Mouse (Mus musculus): ENCODE data around the gene Gm20388. TPM values are rescaled to one million over a fixed set of nuclear protein-coding genes. Genes with fewer than 3 reads are reported as not detected.

Gm20388 gene
- polyA plus RNA-seq, 1 experiment, result 28.1 TPM

GRCm38 (mm10) chr8:123840578-123841345 lies 3930.1 kb downstream of the Gm20388 start:
- no peaks in the 10 kb centered on the region for H3K27me3 ChIP-seq (ENCODE audit: control insufficient read depth, insufficient read depth, low read length, poor library complexity, severe bottlenecking)
- H3K36me3 ChIP-seq (ENCODE audit: control insufficient read depth, insufficient read depth, low read length, poor library complexity, severe bottlenecking), result 0 out of 2 replicates have a peak, but pooled peaks cover 2% of the 10 kb centered on the region
- peaks cover 1% of the 10 kb centered on the region for H3K4me1 ChIP-seq (ENCODE audit: control insufficient read depth, insufficient read depth, low read length)
- no peak for TF ChIP-seq EP300 (IDR thresholded peaks at IDR 0.05; ENCODE audit: insufficient read depth, low read depth, low read length)
- TF ChIP-seq CTCF (IDR thresholded peaks at IDR 0.05; ENCODE audit: low read depth, low read length), result no peak
- no peak for TF ChIP-seq POLR2A (IDR thresholded peaks at IDR 0.05; ENCODE audit: insufficient read depth, low read length)
- H3K9ac ChIP-seq (ENCODE audit: low read depth, poor library complexity, severe bottlenecking), result no peak overlapping the region
- H3K9me3 ChIP-seq (replicated peaks; ENCODE audit: control insufficient read depth, insufficient read depth, low read length, poor library complexity, severe bottlenecking), result no peaks in the 10 kb centered on the region
- no peak overlapping the region for H3K4me3 ChIP-seq (ENCODE audit: low read depth, low read length)
- no peak overlapping the region for H3K27ac ChIP-seq (ENCODE audit: insufficient read depth, low read length)

GRCm38 (mm10) chr8:123842086-123842485 lies 3931.4 kb downstream of the Gm20388 start:
- Histone ChIP-seq H3K9ac (ENCODE audit: low read depth, poor library complexity, severe bottlenecking) (no peak overlapping the region), H3K9me3 (replicated peaks; ENCODE audit: control insufficient read depth, insufficient read depth, low read length, poor library complexity, severe bottlenecking) (no peaks in the 10 kb centered on the region), H3K4me1 (ENCODE audit: control insufficient read depth, insufficient read depth, low read length) (peaks cover 5% of the 10 kb centered on the region), H3K27me3 (ENCODE audit: control insufficient read depth, insufficient read depth, low read length, poor library complexity, severe bottlenecking) (no peaks in the 10 kb centered on the region), H3K27ac (ENCODE audit: insufficient read depth, low read length) (no peak overlapping the region), H3K36me3 (ENCODE audit: control insufficient read depth, insufficient read depth, low read length, poor library complexity, severe bottlenecking) (0 out of 2 replicates have a peak, but pooled peaks cover 2% of the 10 kb centered on the region), H3K4me3 (ENCODE audit: low read depth, low read length) (no peak overlapping the region)
- TF ChIP-seq EP300 (IDR thresholded peaks at IDR 0.05; ENCODE audit: insufficient read depth, low read depth, low read length), result no peak
- TF ChIP-seq POLR2A (IDR thresholded peaks at IDR 0.05; ENCODE audit: insufficient read depth, low read length), result no peak
- no peak for TF ChIP-seq CTCF (IDR thresholded peaks at IDR 0.05; ENCODE audit: low read depth, low read length)

- Histone ChIP-seq H3K27ac (ENCODE audit: insufficient read depth, low read length) (no peak overlapping the region), H3K36me3 (ENCODE audit: control insufficient read depth, insufficient read depth, low read length, poor library complexity, severe bottlenecking) (0 out of 2 replicates have a peak, but pooled peaks cover 2% of the 10 kb centered on the region), H3K4me3 (ENCODE audit: low read depth, low read length) (no peak overlapping the region), H3K9me3 (replicated peaks; ENCODE audit: control insufficient read depth, insufficient read depth, low read length, poor library complexity, severe bottlenecking) (no peaks in the 10 kb centered on the region), H3K4me1 (ENCODE audit: control insufficient read depth, insufficient read depth, low read length) (peaks cover 8% of the 10 kb centered on the region), H3K27me3 (ENCODE audit: control insufficient read depth, insufficient read depth, low read length, poor library complexity, severe bottlenecking) (no peaks in the 10 kb centered on the region), H3K9ac (ENCODE audit: low read depth, poor library complexity, severe bottlenecking) (no peak overlapping the region)
- TF ChIP-seq EP300 (IDR thresholded peaks at IDR 0.05; ENCODE audit: insufficient read depth, low read depth, low read length) (no peak), POLR2A (IDR thresholded peaks at IDR 0.05; ENCODE audit: insufficient read depth, low read length) (no peak), CTCF (IDR thresholded peaks at IDR 0.05; ENCODE audit: low read depth, low read length) (no peak)
These were observed 3933.7 kb downstream of the Gm20388 start for GRCm38 (mm10) chr8:123844341-123844740.

GRCm38 (mm10) chr8:123845114-123845513 lies 3934.5 kb downstream of the Gm20388 start:
- Histone ChIP-seq H3K9me3 (replicated peaks; ENCODE audit: control insufficient read depth, insufficient read depth, low read length, poor library complexity, severe bottlenecking) (no peaks in the 10 kb centered on the region), H3K36me3 (ENCODE audit: control insufficient read depth, insufficient read depth, low read length, poor library complexity, severe bottlenecking) (0 out of 2 replicates have a peak, but pooled peaks cover 2% of the 10 kb centered on the region), H3K9ac (ENCODE audit: low read depth, poor library complexity, severe bottlenecking) (no peak overlapping the region), H3K27ac (ENCODE audit: insufficient read depth, low read length) (no peak overlapping the region), H3K4me1 (ENCODE audit: control insufficient read depth, insufficient read depth, low read length) (peaks cover 8% of the 10 kb centered on the region), H3K4me3 (ENCODE audit: low read depth, low read length) (no peak overlapping the region), H3K27me3 (ENCODE audit: control insufficient read depth, insufficient read depth, low read length, poor library complexity, severe bottlenecking) (no peaks in the 10 kb centered on the region)
- TF ChIP-seq CTCF (IDR thresholded peaks at IDR 0.05; ENCODE audit: low read depth, low read length) (no peak), EP300 (IDR thresholded peaks at IDR 0.05; ENCODE audit: insufficient read depth, low read depth, low read length) (no peak), POLR2A (IDR thresholded peaks at IDR 0.05; ENCODE audit: insufficient read depth, low read length) (no peak)

- Histone ChIP-seq H3K9me3 (replicated peaks; ENCODE audit: control insufficient read depth, insufficient read depth, low read length, poor library complexity, severe bottlenecking) (no peaks in the 10 kb centered on the region), H3K27ac (ENCODE audit: insufficient read depth, low read length) (no peak overlapping the region), H3K9ac (ENCODE audit: low read depth, poor library complexity, severe bottlenecking) (no peak overlapping the region), H3K4me3 (ENCODE audit: low read depth, low read length) (no peak overlapping the region), H3K27me3 (ENCODE audit: control insufficient read depth, insufficient read depth, low read length, poor library complexity, severe bottlenecking) (no peaks in the 10 kb centered on the region), H3K4me1 (ENCODE audit: control insufficient read depth, insufficient read depth, low read length) (peaks cover 8% of the 10 kb centered on the region), H3K36me3 (ENCODE audit: control insufficient read depth, insufficient read depth, low read length, poor library complexity, severe bottlenecking) (0 out of 2 replicates have a peak, but pooled peaks cover 2% of the 10 kb centered on the region)
- TF ChIP-seq EP300 (IDR thresholded peaks at IDR 0.05; ENCODE audit: insufficient read depth, low read depth, low read length) (no peak), POLR2A (IDR thresholded peaks at IDR 0.05; ENCODE audit: insufficient read depth, low read length) (no peak), CTCF (IDR thresholded peaks at IDR 0.05; ENCODE audit: low read depth, low read length) (no peak)
These were observed 3935.3 kb downstream of the Gm20388 start for GRCm38 (mm10) chr8:123845991-123846390.

GRCm38 (mm10) chr8:123846509-123846908 lies 3935.9 kb downstream of the Gm20388 start:
- Histone ChIP-seq H3K27me3 (ENCODE audit: control insufficient read depth, insufficient read depth, low read length, poor library complexity, severe bottlenecking) (no peaks in the 10 kb centered on the region), H3K27ac (ENCODE audit: insufficient read depth, low read length) (no peak overlapping the region), H3K4me3 (ENCODE audit: low read depth, low read length) (no peak overlapping the region), H3K36me3 (ENCODE audit: control insufficient read depth, insufficient read depth, low read length, poor library complexity, severe bottlenecking) (no peaks in the 10 kb centered on the region), H3K9ac (ENCODE audit: low read depth, poor library complexity, severe bottlenecking) (no peak overlapping the region), H3K4me1 (ENCODE audit: control insufficient read depth, insufficient read depth, low read length) (peaks cover 8% of the 10 kb centered on the region), H3K9me3 (replicated peaks; ENCODE audit: control insufficient read depth, insufficient read depth, low read length, poor library complexity, severe bottlenecking) (no peaks in the 10 kb centered on the region)
- no peak for TF ChIP-seq EP300 (IDR thresholded peaks at IDR 0.05; ENCODE audit: insufficient read depth, low read depth, low read length)
- TF ChIP-seq CTCF (IDR thresholded peaks at IDR 0.05; ENCODE audit: low read depth, low read length), result no peak
- TF ChIP-seq POLR2A (IDR thresholded peaks at IDR 0.05; ENCODE audit: insufficient read depth, low read length), result no peak

All from ES-Bruce4 (cell line).